Mouse (Mus musculus) hindbrain, embryonic 11.5 days (tissue): ENCODE results near the gene Spata33. TPM values are rescaled to one million over a fixed set of nuclear protein-coding genes. Genes with fewer than 3 reads are reported as not detected.

ENCODE experiments used
- ATAC-seq: fragments of 200-750 bp; cut with Nextera tagmentation; 2 replicates; pipeline ENCODE4 v1.8.0; 2017; ENCODE audit warnings: mild to moderate bottlenecking, moderate TSS enrichment, moderate library complexity; ENCODE audit not compliant: low FRiP score
- DNase-seq: peaks from one replicate; pipeline ENCODE4 v3.0.0-alpha.2; 2015; ENCODE audit warnings: low spot score
- H3K27ac ChIP-seq: fragments of 300-500 bp; sonication (generic); 2 replicates; pipeline ENCODE4 v1.5.1; 2014; ENCODE audit warnings: mild to moderate bottlenecking, low read depth, low read length
- H3K27me3 ChIP-seq: fragments of 300-500 bp; sonication (generic); 2 replicates; pipeline ENCODE4 v1.6.1; 2014; ENCODE audit warnings: mild to moderate bottlenecking, low read length, moderate library complexity, mixed read lengths; ENCODE audit not compliant: control insufficient read depth, insufficient read depth
- H3K36me3 ChIP-seq: fragments of 300-500 bp; sonication (generic); 2 replicates; pipeline ENCODE4 v1.6.1; 2014; ENCODE audit warnings: mild to moderate bottlenecking, low read length, moderate library complexity, mixed read lengths; ENCODE audit not compliant: control insufficient read depth, insufficient read depth
- H3K4me1 ChIP-seq: fragments of 300-500 bp; sonication (generic); replicated peaks from 2 replicates; pipeline ENCODE4 v1.6.1; 2014; ENCODE audit warnings: low read length, mixed read lengths; ENCODE audit not compliant: control insufficient read depth, insufficient read depth
- H3K4me2 ChIP-seq: fragments of 300-500 bp; sonication (generic); replicated peaks from 2 replicates; pipeline ENCODE4 v1.6.1; 2014; ENCODE audit warnings: mild to moderate bottlenecking, low read depth, low read length
- H3K4me3 ChIP-seq: fragments of 300-500 bp; sonication (generic); 2 replicates; pipeline ENCODE4 v1.5.1; 2014; ENCODE audit warnings: low read depth, low read length
- H3K9ac ChIP-seq: fragments of 300-500 bp; sonication (generic); 2 replicates; pipeline ENCODE4 v1.6.1; 2014; ENCODE audit warnings: low read depth, low read length
- H3K9me3 ChIP-seq: fragments of 300-500 bp; sonication (generic); 2 replicates; pipeline ENCODE4 v1.6.1; 2016; ENCODE audit warnings: low read length; ENCODE audit not compliant: control insufficient read depth
- WGBS: fragments of 180-500 bp; shearing (Covaris S2); extraction: QIAGEN DNeasy Blood & Tissue Kit; methylation state at CpG from one replicate; pipeline ENCODE4 v1.1.7; 2014; 5-methylcytosine and 5-hydroxymethylcytosine counted together
- polyA plus RNA-seq: library from polyadenylated mRNA; unstranded; fragments of >200 nt; fragmentation: Nextera tagmentation; extraction: Ambion mirVana; gene quantifications from 2 replicates; pipeline ENCODE4 v1.2.1, GENCODE M21; 2014

Spata33 gene
- polyA plus RNA-seq, 1 experiment from 2014 or later: 5.5 TPM

DNA sequence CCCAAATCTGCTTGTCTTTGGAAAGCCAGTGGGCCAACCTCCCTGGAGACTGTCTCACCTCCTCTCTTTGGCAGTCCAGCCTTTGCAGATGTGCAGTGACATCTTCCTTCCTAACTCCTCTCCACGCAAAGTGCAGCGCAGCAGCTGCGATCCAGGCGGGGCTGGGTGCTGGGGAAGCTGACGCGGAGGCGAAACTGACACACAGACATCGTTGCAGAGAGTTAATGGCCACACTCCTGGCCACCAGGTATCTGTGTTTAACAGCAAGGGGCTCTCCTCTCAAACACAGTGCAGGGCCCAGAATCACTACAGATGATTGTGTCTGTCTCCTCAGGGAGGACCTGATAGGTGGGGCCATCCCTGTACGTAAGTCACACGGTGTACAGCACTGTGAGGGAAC lies 58.5 kb downstream of the Spata33 start:
- H3K4me3 ChIP-seq: no peak overlapping the region
- 91% methylated on average over 10 of the region's 10 CpGs for WGBS
- H3K9ac ChIP-seq: no peak overlapping the region
- no peak overlapping the region for H3K27ac ChIP-seq
- H3K4me2 ChIP-seq: no peak overlapping the region
- ATAC-seq (no peak), DNase-seq (no peak)
- H3K36me3 ChIP-seq: peaks cover 9% of the 10 kb centered on the region; the same call in 1 of the 2 replicates
- no peaks in the 10 kb centered on the region for H3K27me3 ChIP-seq
- H3K9me3 ChIP-seq: no peaks in the 10 kb centered on the region
- H3K4me1 ChIP-seq: no peaks in the 10 kb centered on the region

Other genes starting within 250 kb of the Spata33 start
- 52.7 and 68.2 TPM in 2 replicates for gene Ankrd11, start 170.6 kb upstream of the Spata33 start, polyA plus RNA-seq
- 39.6 and 45.8 TPM in 2 replicates for gene Spg7, start 149.9 kb upstream of the Spata33 start, polyA plus RNA-seq
- gene Rpl13, start 110.5 kb upstream of the Spata33 start, polyA plus RNA-seq: 1,308 and 1,334 TPM in 2 replicates
- 0.10 and 0.45 TPM in 2 replicates for gene Cpne7, start 95.5 kb upstream of the Spata33 start, polyA plus RNA-seq
- 4.8 and 5.5 TPM in 2 replicates for gene Sult5a1, start 54.5 kb upstream of the Spata33 start, polyA plus RNA-seq
- 0.43 and 0.85 TPM in 2 replicates for gene Dpep1, start 26.6 kb upstream of the Spata33 start, polyA plus RNA-seq
- gene Chmp1a, start 69 bp upstream of the Spata33 start, polyA plus RNA-seq: 87.7 and 94.3 TPM in 2 replicates
- gene Cdk10, start 12.0 kb downstream of the Spata33 start, polyA plus RNA-seq: 32.3 and 34.5 TPM in 2 replicates
- 1.8 and 2.2 TPM in 2 replicates for gene Spata2l, start 23.4 kb downstream of the Spata33 start, polyA plus RNA-seq
- 18.1 and 18.6 TPM in 2 replicates for gene Zfp276, start 41.4 kb downstream of the Spata33 start, polyA plus RNA-seq
- gene Vps9d1, start 41.5 kb downstream of the Spata33 start, polyA plus RNA-seq: 24.9 and 28.0 TPM in 2 replicates
- gene Fanca, start 105.7 kb downstream of the Spata33 start, polyA plus RNA-seq: 26.9 and 35.4 TPM in 2 replicates
- gene Spire2, start 119.9 kb downstream of the Spata33 start, polyA plus RNA-seq: 13.1 and 13.2 TPM in 2 replicates
- gene Tcf25, start 160.9 kb downstream of the Spata33 start, polyA plus RNA-seq: 179 and 181 TPM in 2 replicates
- 0.11 and 0.49 TPM in 2 replicates for gene Mc1r, start 194.3 kb downstream of the Spata33 start, polyA plus RNA-seq
- gene Tubb3, start 198.6 kb downstream of the Spata33 start, polyA plus RNA-seq: 950 and 1,011 TPM in 2 replicates
- gene Def8, start 210.7 kb downstream of the Spata33 start, polyA plus RNA-seq: 32.5 and 32.7 TPM in 2 replicates